Mouse (Mus musculus) liver, postnatal 0 days (tissue): Measurements from ENCODE around the gene Nrxn1. TPM values are rescaled to one million over a fixed set of nuclear protein-coding genes. Genes with fewer than 3 reads are reported as not detected.

Source experiments
- ATAC-seq: fragments of 200-750 bp; cut with Nextera tagmentation; 2 replicates; pipeline ENCODE4 v1.8.0; 2017; ENCODE audit warnings: mild to moderate bottlenecking, moderate library complexity
- DNase-seq: peaks from one replicate; pipeline ENCODE4 v3.0.0-alpha.2; 2016
- H3K27ac ChIP-seq: fragments of 300-500 bp; sonication (generic); 2 replicates; pipeline ENCODE4 v1.5.1; 2014; ENCODE audit warnings: antibody characterized with exemption, moderate library complexity, mild to moderate bottlenecking, low read depth
- H3K27me3 ChIP-seq: fragments of 300-500 bp; sonication (generic); 2 replicates; pipeline ENCODE4 v1.6.1; 2014; ENCODE audit warnings: low read length, control low read depth, mixed read lengths; ENCODE audit not compliant: insufficient read depth
- H3K36me3 ChIP-seq: fragments of 300-500 bp; sonication (generic); replicated peaks from 2 replicates; pipeline ENCODE4 v1.6.1; 2014; ENCODE audit warnings: mild to moderate bottlenecking, control low read depth, low read length, moderate library complexity, mixed read lengths; ENCODE audit not compliant: insufficient read depth
- H3K4me1 ChIP-seq: fragments of 300-500 bp; sonication (generic); 2 replicates; pipeline ENCODE4 v1.6.1; 2014; ENCODE audit warnings: antibody characterized with exemption, mild to moderate bottlenecking, control low read depth; ENCODE audit not compliant: insufficient read depth
- H3K4me2 ChIP-seq: fragments of 300-500 bp; sonication (generic); 2 replicates; pipeline ENCODE4 v1.6.1; 2014; ENCODE audit warnings: low read depth, mild to moderate bottlenecking, low read length, moderate library complexity, mixed read lengths
- H3K4me3 ChIP-seq: fragments of 300-500 bp; sonication (generic); 2 replicates; pipeline ENCODE4 v1.5.1; 2014; ENCODE audit warnings: low read depth, low read length
- H3K9ac ChIP-seq: fragments of 300-500 bp; sonication (generic); replicated peaks from 2 replicates; pipeline ENCODE4 v1.6.1; 2014; ENCODE audit warnings: mild to moderate bottlenecking, moderate library complexity
- H3K9me3 ChIP-seq: fragments of 300-500 bp; sonication (generic); 2 replicates; pipeline ENCODE4 v1.6.1; 2016; ENCODE audit warnings: mild to moderate bottlenecking, control low read depth, low read length, mixed read lengths
- CTCF ChIP-seq: sonication (generic); IDR thresholded peaks from 2 replicates; pipeline ENCODE4 v1.5.1; 2016; ENCODE audit warnings: antibody characterized with exemption, low read depth
- EP300 ChIP-seq: IDR thresholded peaks from 2 replicates; pipeline ENCODE4 v1.6.1; 2016; ENCODE audit warnings: antibody characterized with exemption, low read depth, mild to moderate bottlenecking
- WGBS: fragments of 180-500 bp; shearing (Covaris S2); extraction: QIAGEN DNeasy Blood & Tissue Kit; methylation state at CpG from one replicate; pipeline ENCODE4 v1.1.7; 2014; ENCODE audit not compliant: insufficient replicate concordance; 5-methylcytosine and 5-hydroxymethylcytosine counted together
- polyA plus RNA-seq: library from polyadenylated mRNA; unstranded; fragments of >200 nt; fragmentation: Nextera tagmentation; extraction: Ambion mirVana; gene quantifications from 2 replicates; pipeline ENCODE4 v1.2.1, GENCODE M21; 2015

Nrxn1 gene
- polyA plus RNA-seq, 1 experiment from 2014 or later = 0.41 TPM

DNA sequence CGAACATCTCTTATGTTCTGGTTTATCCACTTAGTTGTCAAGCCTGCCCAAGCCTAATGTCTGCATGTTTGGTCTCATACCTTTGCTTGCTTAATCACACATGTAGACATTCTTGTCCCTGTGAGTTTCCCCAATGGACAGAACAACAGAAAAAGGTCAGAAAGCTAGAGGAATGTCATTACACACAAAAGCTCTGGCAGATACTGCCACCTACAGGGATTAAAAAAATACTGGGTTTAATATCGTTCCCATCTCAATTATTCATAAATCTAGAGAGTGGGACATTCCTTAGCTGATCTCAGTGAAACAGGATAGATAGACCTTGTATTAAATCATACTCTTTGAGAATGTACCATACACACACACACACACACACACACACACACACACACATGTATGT, 823.7 kb downstream of the Nrxn1 start:
- H3K4me1 ChIP-seq = no peaks in the 10 kb centered on the region
- H3K27ac ChIP-seq = no peak overlapping the region
- H3K4me2 ChIP-seq = no peak overlapping the region
- no peaks in the 10 kb centered on the region for H3K36me3 ChIP-seq
- H3K9me3 ChIP-seq = no peaks in the 10 kb centered on the region
- H3K4me3 ChIP-seq = no peak overlapping the region
- H3K9ac ChIP-seq = no peak overlapping the region
- WGBS = 72% methylated on average over 2 of the region's 2 CpGs
- DNase-seq (no peak), ATAC-seq (no peak)
- no peaks in the 10 kb centered on the region for H3K27me3 ChIP-seq
- TF ChIP-seq EP300 (no peak), CTCF (no peak)

GRCm38 (mm10) chr17:90253451-90254131, 839.3 kb downstream of the Nrxn1 start:
- Histone ChIP-seq H3K9me3 (no peaks in the 10 kb centered on the region), H3K4me3 (no peak overlapping the region), H3K36me3 (no peaks in the 10 kb centered on the region), H3K4me2 (no peak overlapping the region), H3K27me3 (no peaks in the 10 kb centered on the region), H3K27ac (no peak overlapping the region), H3K9ac (no peak overlapping the region), H3K4me1 (no peaks in the 10 kb centered on the region)
- DNase-seq (no peak), ATAC-seq (no peak)
- no peak for TF ChIP-seq EP300
- no peak for TF ChIP-seq CTCF
- WGBS = 43% methylated on average over 5 of the region's 5 CpGs

DNA sequence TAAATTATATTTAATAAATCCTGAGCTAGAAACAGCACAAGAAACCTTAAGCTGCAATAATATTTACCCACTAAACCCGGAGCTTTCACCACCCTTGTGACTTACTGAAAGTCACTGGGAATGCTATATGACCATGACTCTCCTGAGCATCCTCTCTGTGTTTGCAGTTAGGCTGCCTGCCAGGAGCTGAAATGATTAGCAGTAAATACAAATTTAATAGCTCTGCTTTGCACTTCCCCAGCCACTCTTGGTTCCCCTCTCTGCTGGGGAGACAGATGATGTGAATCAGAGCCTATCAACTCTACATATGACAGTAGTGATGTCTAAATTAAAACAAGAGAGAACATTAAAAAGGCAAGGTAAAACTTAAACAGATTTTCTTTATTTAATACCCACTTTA, 840.7 kb downstream of the Nrxn1 start:
- Histone ChIP-seq H3K4me1 (no peaks in the 10 kb centered on the region), H3K4me3 (no peak overlapping the region), H3K27me3 (no peaks in the 10 kb centered on the region), H3K9ac (no peak overlapping the region), H3K27ac (no peak overlapping the region), H3K9me3 (no peaks in the 10 kb centered on the region), H3K36me3 (no peaks in the 10 kb centered on the region), H3K4me2 (no peak overlapping the region)
- ATAC-seq (no peak), DNase-seq (no peak)
- TF ChIP-seq CTCF (no peak), EP300 (no peak)
- 65% methylated on average over 1 of the region's 1 CpGs for WGBS

GRCm38 (mm10) chr17:90247071-90247849, 845.6 kb downstream of the Nrxn1 start:
- H3K9me3 ChIP-seq = no peaks in the 10 kb centered on the region
- 79% methylated on average over 7 of the region's 7 CpGs for WGBS
- H3K27me3 ChIP-seq = no peaks in the 10 kb centered on the region
- DNase-seq (no peak), ATAC-seq (no peak)
- no peak overlapping the region for H3K27ac ChIP-seq
- TF ChIP-seq CTCF = no peak
- no peak for TF ChIP-seq EP300
- H3K9ac ChIP-seq = no peak overlapping the region
- no peaks in the 10 kb centered on the region for H3K4me1 ChIP-seq
- H3K4me3 ChIP-seq = no peak overlapping the region
- no peak overlapping the region for H3K4me2 ChIP-seq
- H3K36me3 ChIP-seq = no peaks in the 10 kb centered on the region

GRCm38 (mm10) chr17:90244339-90244738, 848.5 kb downstream of the Nrxn1 start:
- no peak for ATAC-seq
- 59% methylated on average over 2 of the region's 2 CpGs for WGBS

GRCm38 (mm10) chr17:90238964-90239363, 853.9 kb downstream of the Nrxn1 start:
- no peak overlapping the region for H3K4me2 ChIP-seq
- no peaks in the 10 kb centered on the region for H3K9me3 ChIP-seq
- H3K27me3 ChIP-seq = no peaks in the 10 kb centered on the region
- H3K4me1 ChIP-seq = no peaks in the 10 kb centered on the region
- 66% methylated on average over 3 of the region's 3 CpGs for WGBS
- no peak overlapping the region for H3K9ac ChIP-seq
- H3K4me3 ChIP-seq = no peak overlapping the region
- ATAC-seq (no peak), DNase-seq (no peak)
- no peak overlapping the region for H3K27ac ChIP-seq
- no peaks in the 10 kb centered on the region for H3K36me3 ChIP-seq
- TF ChIP-seq EP300 (no peak), CTCF (no peak)

More at GRCm38 (mm10) chr17:90244339-90244738, 848.5 kb downstream of the Nrxn1 start:
- Histone ChIP-seq H3K9ac (no peak overlapping the region), H3K27me3 (no peaks in the 10 kb centered on the region), H3K27ac (no peak overlapping the region), H3K4me1 (no peaks in the 10 kb centered on the region), H3K4me3 (no peak overlapping the region), H3K9me3 (no peaks in the 10 kb centered on the region), H3K4me2 (no peak overlapping the region), H3K36me3 (no peaks in the 10 kb centered on the region)
- TF ChIP-seq CTCF = no peak
- DNase-seq = no peak
